Mouse (Mus musculus): Measurements from ENCODE around the gene Galnt13. TPM values are rescaled to one million over a fixed set of nuclear protein-coding genes. Genes with fewer than 3 reads are reported as not detected.

The Galnt13 gene
- total and polyA plus RNA-seq, 3 experiments = not detected

GRCm38 (mm10) chr2:55107828-55108227 is 671.7 kb downstream of the Galnt13 start:
- Histone ChIP-seq H3K9me3 (replicated peaks; ENCODE audit: low read length) (peaks cover 10% of the 10 kb centered on the region), H3K4me1 (ENCODE audit: control insufficient read depth in 1 of 2, insufficient read depth in 2 of 2) (no peaks in the 10 kb centered on the region), H3K27ac (ENCODE audit: insufficient read depth, low read depth) (no peak overlapping the region), H3K27me3 (replicated peaks) (no peaks in the 10 kb centered on the region), H3K4me3 (replicated peaks in 1 of 3; ENCODE audit: low read depth in 2 of 3, low read length in 2 of 3, poor library complexity in 1 of 3) (no peak overlapping the region), H3K9ac (ENCODE audit: insufficient read depth, low read depth) (no peak overlapping the region), H3K79me2 (replicated peaks; ENCODE audit: control insufficient read depth, extremely low read depth, insufficient read depth, poor library complexity, severe bottlenecking) (no peaks in the 10 kb centered on the region), H3K36me3 (replicated peaks in 1 of 2; ENCODE audit: control insufficient read depth in 1 of 2, insufficient read depth in 1 of 2, low read length in 1 of 2) (no peaks in the 10 kb centered on the region), H3K4me2 (ENCODE audit: insufficient read depth, low read depth, poor library complexity, severe bottlenecking) (no peak overlapping the region)
- dilution Hi-C loops (cut with MboI; ENCODE audit: extremely low pct_ligation_motif_present, extremely low pct_unique_long_range_greater_than_20kb, low sequenced_read_pairs) = no loop called here
- TF ChIP-seq TBP (conservative IDR thresholded peaks at IDR 0.05; ENCODE audit: low read depth, low read length) = no peak
- no peak for TF ChIP-seq MXI1 (IDR thresholded peaks at IDR 0.05; ENCODE audit: low read depth, low read length)
- TF ChIP-seq CHD2 (IDR thresholded peaks at IDR 0.05; ENCODE audit: low read length) = no peak
- no peak for TF ChIP-seq UBTF (IDR thresholded peaks at IDR 0.05; ENCODE audit: low read depth, low read length)
- TF ChIP-seq RCOR1 (conservative IDR thresholded peaks at IDR 0.05; ENCODE audit: low read depth, low read length) = no peak
- no peak for TF ChIP-seq USF2 (conservative IDR thresholded peaks at IDR 0.05; ENCODE audit: low read depth, low read length)
- TF ChIP-seq ZNF384 (IDR thresholded peaks at IDR 0.05; ENCODE audit: low read depth, low read length) = no peak
- TF ChIP-seq MEF2A (IDR thresholded peaks at IDR 0.05; ENCODE audit: borderline replicate concordance, low read depth, low read length) = no peak
- no peak for TF ChIP-seq POLR2A (IDR thresholded peaks at IDR 0.05; ENCODE audit: low read depth, low read length)
- TF ChIP-seq NRF1 (IDR thresholded peaks at IDR 0.05; ENCODE audit: low read depth, low read length) = no peak
- no peak for TF ChIP-seq RAD21 (IDR thresholded peaks at IDR 0.05; ENCODE audit: low read depth, low read length)
- no peak for TF ChIP-seq KAT2A (IDR thresholded peaks at IDR 0.05; ENCODE audit: insufficient replicate concordance, low read length)
- no peak for TF ChIP-seq ZKSCAN1 (IDR thresholded peaks at IDR 0.05; ENCODE audit: borderline replicate concordance, low read depth, low read length)
- no peak for TF ChIP-seq ZC3H11A (IDR thresholded peaks at IDR 0.05; ENCODE audit: low read depth, low read length)
- TF ChIP-seq MAX (IDR thresholded peaks at IDR 0.05; ENCODE audit: low read length) = no peak
- no peak for TF ChIP-seq MYC (IDR thresholded peaks at IDR 0.05; ENCODE audit: low read depth, low read length)
- in situ Hi-C loops (cut with MboI; ENCODE audit: low pct_ligation_motif_present, low pct_unique_long_range_greater_than_20kb, low sequenced_read_pairs) = no loop called here
- DNase-seq (ENCODE audit: extremely low read depth) = no peak

GRCm38 (mm10) chr2:55153089-55153488 is 717.0 kb downstream of the Galnt13 start:
- dilution Hi-C loops (cut with MboI; ENCODE audit: extremely low pct_ligation_motif_present, extremely low pct_unique_long_range_greater_than_20kb, low sequenced_read_pairs) = no loop called here
- no peak for DNase-seq (ENCODE audit: extremely low read depth)
- no peak overlapping the region for H3K4me3 ChIP-seq (replicated peaks in 1 of 3; ENCODE audit: low read depth in 2 of 3, low read length in 2 of 3, poor library complexity in 1 of 3)
- TF ChIP-seq HCFC1 (IDR thresholded peaks at IDR 0.05; ENCODE audit: low read depth, low read length) = no peak
- TF ChIP-seq EP300 (IDR thresholded peaks at IDR 0.05; ENCODE audit: low read length) = no peak
- TF ChIP-seq IRF4 (IDR thresholded peaks at IDR 0.05; ENCODE audit: low read depth, low read length) = no peak
- TF ChIP-seq E2F4 (IDR thresholded peaks at IDR 0.05; ENCODE audit: insufficient replicate concordance, low read depth, low read length) = no peak
- TF ChIP-seq POLR2A (IDR thresholded peaks at IDR 0.05; ENCODE audit: low read depth, low read length) = no peak
- no peak for TF ChIP-seq NELFE (IDR thresholded peaks at IDR 0.05; ENCODE audit: low read depth, low read length)
- TF ChIP-seq BHLHE40 (IDR thresholded peaks at IDR 0.05; ENCODE audit: low read depth, low read length) = no peak
- TF ChIP-seq JUN (IDR thresholded peaks at IDR 0.05; ENCODE audit: insufficient read depth, low read depth, low read length) = no peak
- TF ChIP-seq USF1 (IDR thresholded peaks at IDR 0.05; ENCODE audit: low read depth, low read length) = no peak
- TF ChIP-seq ZC3H11A (IDR thresholded peaks at IDR 0.05; ENCODE audit: low read depth, low read length) = no peak
- TF ChIP-seq ZKSCAN1 (IDR thresholded peaks at IDR 0.05; ENCODE audit: borderline replicate concordance, low read depth, low read length) = no peak
- no peak for TF ChIP-seq ZNF384 (IDR thresholded peaks at IDR 0.05; ENCODE audit: low read depth, low read length)
- no peak for TF ChIP-seq CTCF (conservative IDR thresholded peaks at IDR 0.05 in 1 of 2, IDR thresholded peaks at IDR 0.05 in 1 of 2; ENCODE audit: low read depth in 2 of 2, low read length in 2 of 2)
- TF ChIP-seq MEF2A (IDR thresholded peaks at IDR 0.05; ENCODE audit: borderline replicate concordance, low read depth, low read length) = no peak
- TF ChIP-seq SIN3A (IDR thresholded peaks at IDR 0.05; ENCODE audit: low read length) = no peak
- TF ChIP-seq ETS1 (conservative IDR thresholded peaks at IDR 0.05; ENCODE audit: low read depth, low read length) = no peak
- no peak for TF ChIP-seq TCF12 (IDR thresholded peaks at IDR 0.05; ENCODE audit: low read depth, low read length)
- TF ChIP-seq RAD21 (IDR thresholded peaks at IDR 0.05; ENCODE audit: low read depth, low read length) = no peak
- no peak for TF ChIP-seq JUND (conservative IDR thresholded peaks at IDR 0.05; ENCODE audit: low read depth, low read length)
- no peaks in the 10 kb centered on the region for H3K36me3 ChIP-seq (replicated peaks in 1 of 2; ENCODE audit: control insufficient read depth in 1 of 2, insufficient read depth in 1 of 2, low read length in 1 of 2)
- no peak overlapping the region for H3K4me2 ChIP-seq (ENCODE audit: insufficient read depth, low read depth, poor library complexity, severe bottlenecking)
- H3K4me1 ChIP-seq (ENCODE audit: control insufficient read depth in 1 of 2, insufficient read depth in 2 of 2) = no peaks in the 10 kb centered on the region
- no peaks in the 10 kb centered on the region for H3K79me2 ChIP-seq (replicated peaks; ENCODE audit: control insufficient read depth, extremely low read depth, insufficient read depth, poor library complexity, severe bottlenecking)
- H3K9me3 ChIP-seq (replicated peaks; ENCODE audit: low read length) = peaks cover 12% of the 10 kb centered on the region
- in situ Hi-C loops (cut with MboI; ENCODE audit: low pct_ligation_motif_present, low pct_unique_long_range_greater_than_20kb, low sequenced_read_pairs) = no loop called here
- H3K27me3 ChIP-seq (replicated peaks) = no peaks in the 10 kb centered on the region
- no peak overlapping the region for H3K27ac ChIP-seq (ENCODE audit: insufficient read depth, low read depth)
- H3K9ac ChIP-seq (ENCODE audit: insufficient read depth, low read depth) = no peak overlapping the region

Data from CH12.LX (cell line).